8 mouse cellular contexts compared by ENCODE assay signal in genomic region chr6:55617922-55618481, GRCm38 (mm10).
A peak's percentile ranks its signal among the peaks of the same experiment; 100 is the strongest.
DNase-seq lines count a peak whose midpoint lies in the region; ATAC-seq lines count a peak whose summit lies in the region.

No protein-coding gene starts in this region.

- no peak overlapping the region for H3K4me3 ChIP-seq in forebrain, embryonic 12.5 days (replicated peaks)

- no peaks in the 10 kb centered on the region for H3K9me3 ChIP-seq in forebrain, embryonic 12.5 days

- intact Hi-C loops in heart, postnatal 10 days (cut with DNase I) = no loop called here

- WGBS in forebrain, embryonic 12.5 days = 28% methylated on average over 13 of the region's 13 CpGs

- peak overlapping the region; percentile 82 for H3K27ac ChIP-seq in forebrain, embryonic 12.5 days

- no peak overlapping the region for H3K9ac ChIP-seq in forebrain, embryonic 12.5 days

- no peaks in the 10 kb centered on the region for H3K27me3 ChIP-seq in forebrain, embryonic 12.5 days

- ATAC-seq in forebrain, embryonic 12.5 days (ENCODE audit: low FRiP score) = 0 out of 2 replicates have a peak, but pooled peaks have one; percentile 77
- ATAC-seq in megakaryocyte-erythroid progenitor cell, adult 5-6 weeks (replicated peaks; ENCODE audit: low FRiP score, low TSS enrichment, poor library complexity, severe bottlenecking) = peak; percentile 52

- no peaks in the 10 kb centered on the region for H3K36me3 ChIP-seq in forebrain, embryonic 12.5 days (replicated peaks)

- peak overlapping the region; percentile 38 for H3K4me2 ChIP-seq in forebrain, embryonic 12.5 days

- peak; percentile 4 for DNase-seq in adrenal gland, adult 2 months
- DNase-seq in adrenal gland, adult 18-20 months (ENCODE audit: low spot score in 2 of 2) = no peak
- DNase-seq in adrenal gland, postnatal 25 days = peak; percentile 5
- DNase-seq in heart, postnatal 10 days = peak; percentile 40 to 46
- DNase-seq in layer of hippocampus, adult 18-20 months (ENCODE audit: low spot score in 2 of 2) = peak; percentile 28 to 70
- DNase-seq in T-cell, adult 2 months (ENCODE audit: low spot score) = no peak

- H3K4me1 ChIP-seq in forebrain, embryonic 12.5 days = peaks cover 6% of the 10 kb centered on the region

Comparison
In these comparisons a context has a peak if more than half of its experiments do, and no peak if none do; other contexts are left out.
1. DNase-seq: peak in adrenal gland, adult 2 months (single experiment), adrenal gland, postnatal 25 days (single experiment), heart, postnatal 10 days (2 of 2) and layer of hippocampus, adult 18-20 months (2 of 2); none in adrenal gland, adult 18-20 months (0 of 2) and T-cell, adult 2 months (single experiment).